Mouse (Mus musculus): ENCODE measurements at regions not wholly inside any gene's neighbourhood (a gene's known extent, or its start where the extent isn't known, plus 50 kb on each side); places are given as distances from the start of the nearest gene placed in this dataset.
"Not testable (repeated sequence)": the region's sequence is repeated elsewhere in the genome, so short reads cannot be mapped to it uniquely, and the experiment has no call there.

- no peak for DNase-seq (ENCODE audit: low spot score)
Observed at GRCm38 (mm10) chr5:142281997-142282396, 119.3 kb upstream of the Foxk1 start.

GRCm38 (mm10) chr5:142287981-142288380, 113.3 kb upstream of the Foxk1 start:
- DNase-seq (ENCODE audit: low spot score): no peak

- DNase-seq (ENCODE audit: low spot score): no peak
Observed at GRCm38 (mm10) chr5:142291451-142291850, 109.8 kb upstream of the Foxk1 start.

- DNase-seq (ENCODE audit: low spot score): not testable (repeated sequence)
Observed at GRCm38 (mm10) chr5:142296401-142296800, 104.9 kb upstream of the Foxk1 start.

- DNase-seq (ENCODE audit: low spot score): no peak
Observed at GRCm38 (mm10) chr5:142299621-142300020, 101.7 kb upstream of the Foxk1 start.

GRCm38 (mm10) chr5:142308511-142308910, 92.8 kb upstream of the Foxk1 start:
- no peak for DNase-seq (ENCODE audit: low spot score)

GRCm38 (mm10) chr5:142313944-142314343, 87.4 kb upstream of the Foxk1 start:
- no peak for DNase-seq (ENCODE audit: low spot score)

- DNase-seq (ENCODE audit: low spot score): no peak
Observed at GRCm38 (mm10) chr5:142314466-142314865, 86.8 kb upstream of the Foxk1 start.

GRCm38 (mm10) chr5:142319268-142319667, 82.0 kb upstream of the Foxk1 start:
- DNase-seq (ENCODE audit: low spot score): peak; percentile 73

- DNase-seq (ENCODE audit: low spot score): no peak
Observed at GRCm38 (mm10) chr5:142321316-142321715, 80.0 kb upstream of the Foxk1 start.

GRCm38 (mm10) chr5:142324928-142325327, 76.4 kb upstream of the Foxk1 start:
- DNase-seq (ENCODE audit: low spot score): no peak

- no peak for DNase-seq (ENCODE audit: low spot score)
Observed at GRCm38 (mm10) chr5:142325560-142325959, 75.7 kb upstream of the Foxk1 start.

- peak; percentile 25 for DNase-seq (ENCODE audit: low spot score)
Observed at GRCm38 (mm10) chr5:142327261-142327660, 74.0 kb upstream of the Foxk1 start.

GRCm38 (mm10) chr5:142329724-142330520, 71.4 kb upstream of the Foxk1 start:
- DNase-seq (ENCODE audit: low spot score): no peak

GRCm38 (mm10) chr5:142332744-142333143, 68.6 kb upstream of the Foxk1 start:
- DNase-seq (ENCODE audit: low spot score): no peak

- DNase-seq (ENCODE audit: low spot score): peak; percentile 30
Observed at GRCm38 (mm10) chr5:142337436-142337835, 63.9 kb upstream of the Foxk1 start.

- peak; percentile 80 for DNase-seq (ENCODE audit: low spot score)
Observed at GRCm38 (mm10) chr5:142338051-142338450, 63.2 kb upstream of the Foxk1 start.

GRCm38 (mm10) chr5:142340205-142341025, 60.9 kb upstream of the Foxk1 start:
- DNase-seq (ENCODE audit: low spot score): no peak

GRCm38 (mm10) chr5:142341026-142341432, 60.3 kb upstream of the Foxk1 start:
- DNase-seq (ENCODE audit: low spot score): no peak

- no peak for DNase-seq (ENCODE audit: low spot score)
Observed at GRCm38 (mm10) chr5:142346454-142346853, 54.8 kb upstream of the Foxk1 start.

- DNase-seq (ENCODE audit: low spot score): no peak
Observed at GRCm38 (mm10) chr5:142350574-142350973, 50.7 kb upstream of the Foxk1 start.
